In genomic region chr12:65189213-65189612, GRCm38 (mm10) we compare ENCODE assay signal across 24 mouse cellular contexts. TPM values are rescaled to one million over a fixed set of nuclear protein-coding genes. Genes with fewer than 3 reads are reported as not detected.
DNase-seq lines count a peak whose midpoint lies in the region; ATAC-seq and TF ChIP-seq lines count a peak whose summit lies in the region.
"Had no signal": no experiment of that assay in that cellular context is flagged by ENCODE, and none has a peak within 500 bp of the region (broad histone marks: within the 10 kb centered on the region; RNA-seq: fewer than 3 reads in every experiment).

No protein-coding gene starts in this region.

- H3K4me1 ChIP-seq in bone marrow macrophage, adult 2 months (ENCODE audit: control insufficient read depth, insufficient read depth, low read length), result peaks cover 10% of the 10 kb centered on the region
- H3K4me1 ChIP-seq: embryonic facial prominence, embryonic 10.5 days; embryonic facial prominence, embryonic 12.5 days; forebrain, embryonic 13.5 days; forebrain, embryonic 15.5 days had no signal

- no peak overlapping the region for H3K4me3 ChIP-seq in bone marrow macrophage, adult 2 months (ENCODE audit: insufficient read depth, low read length)
- H3K4me3 ChIP-seq: embryonic facial prominence, embryonic 10.5 days; embryonic facial prominence, embryonic 12.5 days; forebrain, embryonic 13.5 days; forebrain, embryonic 15.5 days had no signal

- H3K27ac ChIP-seq in bone marrow macrophage, adult 2 months (ENCODE audit: insufficient read depth, low read depth, low read length), result peak overlapping the region; percentile 31; the same call in 1 of the 2 replicates
- H3K27ac ChIP-seq: embryonic facial prominence, embryonic 10.5 days; embryonic facial prominence, embryonic 12.5 days; forebrain, embryonic 13.5 days; forebrain, embryonic 15.5 days had no signal

- peak; percentile 57 for ATAC-seq in megakaryocyte, adult 5-6 weeks (ENCODE audit: poor library complexity, severe bottlenecking)
- ATAC-seq: activated CD4-positive, CD25-positive, alpha-beta regulatory T cell, adult 4 months; forebrain, embryonic 13.5 days; forebrain, embryonic 15.5 days; forebrain, postnatal 0 days; Patski had no signal

- TF ChIP-seq CTCF in bone marrow macrophage, adult 2 months (IDR thresholded peaks at IDR 0.05; ENCODE audit: low read depth, low read length), result no peak

- intact Hi-C loops in left cerebral cortex, postnatal 36 days (cut with DNase I), result no loop called here

- peak; percentile 53 for DNase-seq in 416B (ENCODE audit: low read depth)
- no peak for DNase-seq in left cerebral cortex, postnatal 36 days (ENCODE audit: low spot score in 2 of 2)
- no peak for DNase-seq in neural tube, embryonic 10.5 days (ENCODE audit: extremely low spot score, low spot score)
- DNase-seq: adrenal gland, adult 2 months; adrenal gland, postnatal 10 days; adrenal gland, postnatal 25 days; cerebellum, adult 11-12 months; cerebellum, adult 2 months; cerebellum, adult 9-10 months; cerebellum, postnatal 10 days; cerebellum, postnatal 25 days; forebrain, postnatal 0 days had no signal

- no peak for TF ChIP-seq POLR2A in bone marrow macrophage, adult 2 months (IDR thresholded peaks at IDR 0.05; ENCODE audit: borderline replicate concordance, low read depth, low read length)

RNA-seq across cellular contexts. Expression of gene Mis18bp1, which starts 16.8 kb away (rescaled TPM):
- 23.8 and 24.1 TPM in 2 replicates for polyA plus RNA-seq in bone marrow macrophage, adult 2 months (2012; ENCODE audit: insufficient read depth, insufficient read length, missing spikeins)
- total RNA-seq in megakaryocyte, adult 5-6 weeks (2015), result 69.1 and 72.2 TPM in 2 replicates
- total RNA-seq in megakaryocyte, adult 5-6 weeks (2017), result 63.1 and 69.6 TPM in 2 replicates
- under 1 TPM; 0.64 to 0.88 TPM for total RNA-seq in left cerebral cortex, postnatal 36 days (2021)

RNA-seq across cellular contexts. Expression of gene Wdr20rt, which starts 36.1 kb away (rescaled TPM):
- polyA plus RNA-seq in bone marrow macrophage, adult 2 months (2012; ENCODE audit: insufficient read depth, insufficient read length, missing spikeins), result 0.63 TPM in 1 of 2 replicates, not detected in the other
- total RNA-seq in megakaryocyte, adult 5-6 weeks (2015), result not detected in 2 replicates
- not detected in 2 replicates for total RNA-seq in megakaryocyte, adult 5-6 weeks (2017)
- not detected for total RNA-seq in left cerebral cortex, postnatal 36 days (2021)
- total RNA-seq: adrenal gland, adult 2 months; adrenal gland, postnatal 10 days; adrenal gland, postnatal 25 days; forebrain, postnatal 0 days had no signal
- polyA plus RNA-seq: activated CD4-positive, CD25-positive, alpha-beta regulatory T cell, adult 4 months; adrenal gland, adult 2 months; C2C12; cerebellum, adult 2 months; cortical plate, adult 2 months; embryonic facial prominence, embryonic 10.5 days; embryonic facial prominence, embryonic 12.5 days; embryonic facial prominence, embryonic 14.5 days; forebrain, embryonic 11.5 days; forebrain, embryonic 13.5 days; forebrain, embryonic 15.5 days; forebrain, postnatal 0 days had no signal

Comparison
In these comparisons a context has a peak if more than half of its experiments do, and no peak if none do; other contexts are left out.
1. RNA of gene Mis18bp1, which starts 16.8 kb away (total RNA-seq): 63.1 to 72.2 TPM in megakaryocyte, adult 5-6 weeks; 0.64 to 0.88 TPM in left cerebral cortex, postnatal 36 days; every median in the first group is over 10 times any median in the second.